Mouse (Mus musculus): ENCODE results near the gene Il10ra. TPM values are rescaled to one million over a fixed set of nuclear protein-coding genes. Genes with fewer than 3 reads are reported as not detected.
A peak's percentile ranks its signal among the peaks of the same experiment; 100 is the strongest.

Il10ra gene
- polyA plus RNA-seq, 1 experiment: not detected

DNA sequence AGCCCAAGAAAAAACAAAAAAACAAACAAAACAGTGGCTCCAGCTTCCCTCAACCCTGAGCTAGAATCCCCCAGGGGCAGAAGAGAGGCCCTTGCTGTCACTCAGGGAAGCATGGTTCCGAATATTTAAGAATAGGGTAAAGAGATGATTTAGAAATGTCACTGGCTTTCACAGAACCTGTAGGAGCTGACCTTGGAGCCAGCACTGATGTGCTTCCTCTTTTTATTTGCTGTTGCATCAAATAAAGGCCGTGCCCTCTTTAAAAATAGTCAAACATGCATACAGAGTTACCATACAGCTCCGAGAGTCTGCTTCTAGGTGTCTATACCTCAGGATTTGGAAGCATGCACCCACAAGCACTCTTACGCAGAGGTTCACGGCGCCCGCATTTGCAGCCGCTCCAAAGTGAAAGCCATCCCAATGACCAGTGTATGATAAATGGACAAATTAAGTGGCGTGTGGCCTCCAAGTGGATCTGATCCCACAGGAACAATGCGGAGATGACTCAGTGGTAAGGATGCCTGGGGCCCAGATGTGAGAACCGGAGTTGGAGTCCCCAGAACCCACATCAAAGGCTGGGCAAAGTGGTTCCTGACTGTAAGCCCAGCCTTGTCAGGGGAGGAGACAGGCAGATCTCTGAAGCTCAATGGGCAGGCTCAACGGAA lies 37.9 kb upstream of the Il10ra start:
- no peak for TF ChIP-seq MYOG (IDR thresholded peaks at IDR 0.05; ENCODE audit: control insufficient read depth, extremely low read depth, insufficient read length)
- no peak for TF ChIP-seq USF1 (IDR thresholded peaks at IDR 0.05; ENCODE audit: low read depth)
- TF ChIP-seq MAX (IDR thresholded peaks at IDR 0.05): no peak
- no peak for TF ChIP-seq FOSL1 (IDR thresholded peaks at IDR 0.05; ENCODE audit: insufficient read depth, low read length, poor library complexity, severe bottlenecking)
- no peak for TF ChIP-seq CEBPB (IDR thresholded peaks at IDR 0.05; ENCODE audit: low read depth)
- no peak for TF ChIP-seq MYOD1 (IDR thresholded peaks at IDR 0.05; ENCODE audit: control insufficient read depth, insufficient read length, low read depth)
- TF ChIP-seq CTCF (IDR thresholded peaks at IDR 0.05; ENCODE audit: control insufficient read depth, insufficient read depth, insufficient read length): no peak
- Histone ChIP-seq H3K79me3 (ENCODE audit: low read depth) (no peaks in the 10 kb centered on the region), H3K4me3 (ENCODE audit: insufficient read depth, poor library complexity, severe bottlenecking) (no peak overlapping the region), H3K27me3 (ENCODE audit: control insufficient read depth, insufficient read depth, insufficient read length) (peaks cover 10% of the 10 kb centered on the region), H3ac (ENCODE audit: control insufficient read depth, insufficient read length, low read depth) (no peak overlapping the region), H3K36me3 (ENCODE audit: control insufficient read depth, insufficient read depth) (no peaks in the 10 kb centered on the region), H3K79me2 (ENCODE audit: control insufficient read depth, insufficient read depth) (no peaks in the 10 kb centered on the region)

DNA sequence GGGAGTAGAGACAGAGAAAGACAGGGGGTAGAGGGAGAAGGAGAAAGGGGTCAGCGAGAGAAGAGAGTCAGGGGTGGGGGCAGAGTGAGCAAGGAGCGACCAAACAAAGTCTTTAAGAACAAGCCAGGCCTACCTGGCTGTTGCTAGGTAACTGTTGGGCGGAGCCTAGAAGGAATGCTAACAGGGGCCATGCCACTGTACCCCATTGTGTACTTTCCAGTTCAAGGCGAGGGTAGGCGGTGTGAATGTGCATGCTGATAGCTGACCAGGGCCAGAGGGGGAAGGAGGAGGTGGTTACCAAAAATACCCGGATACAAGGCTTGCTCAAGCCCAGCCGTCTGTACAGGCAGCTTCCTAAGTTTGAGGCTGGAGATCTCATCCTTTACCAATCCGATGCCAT lies 32.8 kb upstream of the Il10ra start:
- Histone ChIP-seq H3K27me3 (ENCODE audit: control insufficient read depth, insufficient read depth, insufficient read length) (peaks cover 4% of the 10 kb centered on the region), H3K36me3 (ENCODE audit: control insufficient read depth, insufficient read depth) (no peaks in the 10 kb centered on the region), H3K79me2 (ENCODE audit: control insufficient read depth, insufficient read depth) (no peaks in the 10 kb centered on the region), H3K79me3 (ENCODE audit: low read depth) (no peaks in the 10 kb centered on the region), H3ac (ENCODE audit: control insufficient read depth, insufficient read length, low read depth) (no peak overlapping the region), H3K4me3 (ENCODE audit: insufficient read depth, poor library complexity, severe bottlenecking) (no peak overlapping the region)
- TF ChIP-seq USF1 (IDR thresholded peaks at IDR 0.05; ENCODE audit: low read depth): no peak
- no peak for TF ChIP-seq FOSL1 (IDR thresholded peaks at IDR 0.05; ENCODE audit: insufficient read depth, low read length, poor library complexity, severe bottlenecking)

- Histone ChIP-seq H3K36me3 (ENCODE audit: control insufficient read depth, insufficient read depth) (no peaks in the 10 kb centered on the region), H3K4me3 (ENCODE audit: insufficient read depth, poor library complexity, severe bottlenecking) (no peak overlapping the region), H3K79me2 (ENCODE audit: control insufficient read depth, insufficient read depth) (no peaks in the 10 kb centered on the region), H3K27me3 (ENCODE audit: control insufficient read depth, insufficient read depth, insufficient read length) (peaks cover 4% of the 10 kb centered on the region), H3K79me3 (ENCODE audit: low read depth) (no peaks in the 10 kb centered on the region), H3ac (ENCODE audit: control insufficient read depth, insufficient read length, low read depth) (no peak overlapping the region)
- peak; percentile 46 for TF ChIP-seq CTCF (IDR thresholded peaks at IDR 0.05; ENCODE audit: control insufficient read depth, insufficient read depth, insufficient read length)
- no peak for TF ChIP-seq MYOG (IDR thresholded peaks at IDR 0.05; ENCODE audit: control insufficient read depth, extremely low read depth, insufficient read length)
These were observed 31.6 kb upstream of the Il10ra start for GRCm38 (mm10) chr9:45300422-45301104.

- TF ChIP-seq MYOG (IDR thresholded peaks at IDR 0.05; ENCODE audit: control insufficient read depth, extremely low read depth, insufficient read length) (no peak), USF1 (IDR thresholded peaks at IDR 0.05; ENCODE audit: low read depth) (no peak), CTCF (IDR thresholded peaks at IDR 0.05; ENCODE audit: control insufficient read depth, insufficient read depth, insufficient read length) (no peak), MAX (IDR thresholded peaks at IDR 0.05) (no peak), MYOD1 (IDR thresholded peaks at IDR 0.05; ENCODE audit: control insufficient read depth, insufficient read length, low read depth) (no peak), CEBPB (IDR thresholded peaks at IDR 0.05; ENCODE audit: low read depth) (no peak), FOSL1 (IDR thresholded peaks at IDR 0.05; ENCODE audit: insufficient read depth, low read length, poor library complexity, severe bottlenecking) (no peak)
- no peaks in the 10 kb centered on the region for H3K36me3 ChIP-seq (ENCODE audit: control insufficient read depth, insufficient read depth)
- H3ac ChIP-seq (ENCODE audit: control insufficient read depth, insufficient read length, low read depth): no peak overlapping the region
- H3K79me2 ChIP-seq (ENCODE audit: control insufficient read depth, insufficient read depth): no peaks in the 10 kb centered on the region
- H3K79me3 ChIP-seq (ENCODE audit: low read depth): no peaks in the 10 kb centered on the region
- H3K4me3 ChIP-seq (ENCODE audit: insufficient read depth, poor library complexity, severe bottlenecking): no peak overlapping the region
- H3K27me3 ChIP-seq (ENCODE audit: control insufficient read depth, insufficient read depth, insufficient read length): peaks cover 4% of the 10 kb centered on the region
These were observed 30.5 kb upstream of the Il10ra start for GRCm38 (mm10) chr9:45299231-45300006.

- no peak overlapping the region for H3K4me3 ChIP-seq (ENCODE audit: insufficient read depth, poor library complexity, severe bottlenecking)
- no peak overlapping the region for H3ac ChIP-seq (ENCODE audit: control insufficient read depth, insufficient read length, low read depth)
- peaks cover 4% of the 10 kb centered on the region for H3K27me3 ChIP-seq (ENCODE audit: control insufficient read depth, insufficient read depth, insufficient read length)
- no peaks in the 10 kb centered on the region for H3K79me3 ChIP-seq (ENCODE audit: low read depth)
- no peaks in the 10 kb centered on the region for H3K36me3 ChIP-seq (ENCODE audit: control insufficient read depth, insufficient read depth)
- TF ChIP-seq USF1 (IDR thresholded peaks at IDR 0.05; ENCODE audit: low read depth): no peak
- TF ChIP-seq MYOG (IDR thresholded peaks at IDR 0.05; ENCODE audit: control insufficient read depth, extremely low read depth, insufficient read length): no peak
- TF ChIP-seq FOSL1 (IDR thresholded peaks at IDR 0.05; ENCODE audit: insufficient read depth, low read length, poor library complexity, severe bottlenecking): no peak
- H3K79me2 ChIP-seq (ENCODE audit: control insufficient read depth, insufficient read depth): no peaks in the 10 kb centered on the region
These were observed 25.5 kb upstream of the Il10ra start for GRCm38 (mm10) chr9:45294210-45295011.
